Mouse (Mus musculus) liver, embryonic 16.5 days (tissue): ENCODE measurements around the gene Gm13277. TPM values are rescaled to one million over a fixed set of nuclear protein-coding genes. Genes with fewer than 3 reads are reported as not detected.
A peak's percentile ranks its signal among the peaks of the same experiment; 100 is the strongest.
"Not testable (repeated sequence)": the region's sequence is repeated elsewhere in the genome, so short reads cannot be mapped to it uniquely, and the experiment has no call there.

Experiments used
- ATAC-seq: fragments of 200-750 bp; cut with Nextera tagmentation; 2 replicates; pipeline ENCODE4 v1.8.0; 2017; ENCODE audit warnings: low read depth, mild to moderate bottlenecking, moderate number of reproducible peaks, moderate library complexity
- H3K27ac ChIP-seq: fragments of 300-500 bp; sonication (generic); 2 replicates; pipeline ENCODE4 v1.5.1; 2014; ENCODE audit warnings: mild to moderate bottlenecking, low read length
- H3K27me3 ChIP-seq: fragments of 300-500 bp; sonication (generic); 2 replicates; pipeline ENCODE4 v1.6.1; 2014; ENCODE audit warnings: low read depth, low read length, mixed read lengths; ENCODE audit not compliant: control insufficient read depth, insufficient read depth
- H3K36me3 ChIP-seq: fragments of 300-500 bp; sonication (generic); 2 replicates; pipeline ENCODE4 v1.6.1; 2014; ENCODE audit warnings: mild to moderate bottlenecking; ENCODE audit not compliant: control insufficient read depth, insufficient read depth
- H3K4me1 ChIP-seq: fragments of 300-500 bp; sonication (generic); 2 replicates; pipeline ENCODE4 v1.6.1; 2014; ENCODE audit warnings: low read depth, low read length, mixed read lengths; ENCODE audit not compliant: control insufficient read depth
- H3K4me2 ChIP-seq: fragments of 300-500 bp; sonication (generic); 2 replicates; pipeline ENCODE4 v1.6.1; 2014; ENCODE audit warnings: low read depth, low read length, mixed read lengths
- H3K4me3 ChIP-seq: fragments of 300-500 bp; sonication (generic); 2 replicates; pipeline ENCODE4 v1.5.1; 2014; ENCODE audit warnings: low read depth, mild to moderate bottlenecking, low read length
- H3K9ac ChIP-seq: fragments of 300-500 bp; sonication (generic); 2 replicates; pipeline ENCODE4 v1.6.1; 2014; ENCODE audit warnings: low read depth, low read length
- H3K9me3 ChIP-seq: fragments of 300-500 bp; sonication (generic); replicated peaks from 2 replicates; pipeline ENCODE4 v1.6.1; 2016; ENCODE audit warnings: low read length; ENCODE audit not compliant: control insufficient read depth
- WGBS: fragments of 180-500 bp; shearing (Covaris S2); extraction: QIAGEN DNeasy Blood & Tissue Kit; methylation state at CpG from one replicate; pipeline ENCODE4 v1.1.7; 2014; ENCODE audit not compliant: insufficient replicate concordance; 5-methylcytosine and 5-hydroxymethylcytosine counted together
- polyA plus RNA-seq: library from polyadenylated mRNA; unstranded; fragments of >200 nt; fragmentation: Nextera tagmentation; extraction: Ambion mirVana; gene quantifications from 2 replicates; pipeline ENCODE4 v1.2.1, GENCODE M21; 2015

Gene Gm13277
- not detected in 2 replicates for polyA plus RNA-seq

DNA sequence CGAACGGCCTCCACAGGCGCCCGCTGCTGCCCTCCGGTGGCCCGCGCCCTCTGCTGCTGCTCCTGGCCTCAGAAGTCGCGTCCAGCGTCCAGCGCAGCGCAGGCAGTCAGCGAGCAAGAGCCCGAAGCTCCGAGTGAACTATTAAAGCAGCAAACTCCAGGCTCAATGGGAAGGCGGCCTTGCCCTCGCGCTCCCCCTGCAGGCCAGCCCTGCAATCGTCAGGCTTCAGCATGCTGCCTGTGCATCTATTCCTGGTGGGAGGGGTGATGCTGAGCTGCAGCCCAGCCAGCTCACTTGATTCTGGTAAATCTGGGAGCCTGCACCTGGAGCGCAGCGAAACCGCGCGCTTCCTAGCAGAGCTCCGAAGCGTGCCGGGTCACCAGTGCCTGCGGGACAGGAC, at the start of gene Gm13277:
Gm13277 (plus strand) TSS at position 231 of the 400 bp plus-strand sequence.
- H3K36me3 ChIP-seq, H3K9ac ChIP-seq, H3K9me3 ChIP-seq, H3K27ac ChIP-seq, H3K27me3 ChIP-seq, H3K4me1 ChIP-seq, H3K4me2 ChIP-seq, H3K4me3 ChIP-seq, ATAC-seq: not testable (repeated sequence)
- 0% methylated on average over 1 of the region's 28 CpGs for WGBS

DNA sequence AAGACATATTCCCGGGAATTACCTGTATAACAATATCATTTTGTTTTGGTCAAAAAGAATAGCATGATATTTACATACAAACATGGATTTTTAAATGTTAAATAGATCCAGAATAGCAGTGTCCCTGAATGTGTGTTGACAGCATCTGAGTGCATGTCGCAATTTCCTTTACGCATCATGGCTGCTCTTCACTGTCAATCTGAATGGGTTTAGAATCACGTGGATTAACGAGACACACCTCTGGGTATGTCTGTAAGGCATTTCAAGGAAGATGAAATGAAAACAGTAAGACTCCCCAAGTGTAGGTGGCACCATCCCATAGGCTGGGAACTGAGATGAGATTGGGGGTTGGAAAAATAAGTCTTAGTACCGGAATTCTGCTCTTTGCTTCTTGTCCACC, 49.4 kb upstream of the Gm13277 start:
- Histone ChIP-seq H3K27ac (no peak overlapping the region), H3K27me3 (0 out of 2 replicates have a peak, but pooled peaks cover 2% of the 10 kb centered on the region), H3K4me3 (no peak overlapping the region), H3K4me2 (no peak overlapping the region), H3K9me3 (no peaks in the 10 kb centered on the region), H3K36me3 (no peaks in the 10 kb centered on the region), H3K4me1 (no peaks in the 10 kb centered on the region), H3K9ac (no peak overlapping the region)
- no peak for ATAC-seq
- 62% methylated on average over 6 of the region's 6 CpGs for WGBS

DNA sequence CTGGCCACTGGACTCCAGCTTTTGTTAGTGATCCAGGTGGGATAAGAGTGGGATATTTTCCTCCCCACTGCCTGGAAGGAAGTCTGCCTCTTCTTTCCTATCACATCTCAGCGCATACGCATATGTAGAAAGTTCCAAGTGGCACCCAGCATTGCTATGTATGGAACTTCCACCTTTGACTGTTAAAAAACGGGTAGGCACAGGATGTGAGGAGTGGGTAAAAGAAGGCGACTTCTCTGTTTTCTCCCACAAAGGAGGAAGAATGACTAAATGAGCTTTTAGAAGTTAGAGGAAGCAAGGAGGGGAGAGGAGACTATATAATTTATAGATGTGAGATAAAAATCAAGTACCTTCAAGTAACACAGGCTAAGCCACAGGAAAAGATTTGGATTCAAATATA, 47.0 kb upstream of the Gm13277 start:
- Histone ChIP-seq H3K4me3 (no peak overlapping the region), H3K27me3 (0 out of 2 replicates have a peak, but pooled peaks cover 1% of the 10 kb centered on the region), H3K4me2 (no peak overlapping the region), H3K36me3 (no peaks in the 10 kb centered on the region), H3K4me1 (no peaks in the 10 kb centered on the region), H3K9me3 (no peaks in the 10 kb centered on the region), H3K27ac (no peak overlapping the region), H3K9ac (no peak overlapping the region)
- no peak for ATAC-seq
- 27% methylated on average over 4 of the region's 4 CpGs for WGBS

DNA sequence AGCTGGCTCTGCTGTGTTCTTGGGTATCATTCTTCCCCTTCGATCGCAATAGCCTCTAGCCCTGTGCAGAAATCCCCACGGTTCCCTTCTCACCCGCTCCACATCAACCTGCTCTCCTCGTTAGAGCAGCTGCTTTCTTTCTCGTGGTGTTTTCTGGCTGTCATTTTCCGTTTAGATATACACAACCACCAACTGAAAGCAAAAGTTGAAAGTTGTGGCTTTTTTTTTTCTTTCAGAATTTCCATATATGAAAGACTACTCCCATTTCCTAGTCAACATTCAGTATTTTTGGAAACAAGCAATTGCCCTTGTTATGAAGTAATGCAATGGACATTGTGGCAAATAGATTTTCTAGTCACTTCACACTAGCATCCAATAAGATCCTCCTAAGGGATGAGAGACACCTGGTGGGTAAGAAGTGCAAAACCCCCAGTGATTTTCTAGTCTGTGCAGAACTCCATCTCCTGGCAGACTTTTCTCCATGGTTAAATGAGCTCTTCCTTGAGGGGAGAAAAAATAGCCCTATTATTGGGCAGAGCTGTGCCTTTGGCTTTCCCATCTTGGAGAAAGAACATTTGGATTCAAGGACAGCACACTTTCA, 45.6 kb upstream of the Gm13277 start:
- H3K36me3 ChIP-seq, result no peaks in the 10 kb centered on the region

DNA sequence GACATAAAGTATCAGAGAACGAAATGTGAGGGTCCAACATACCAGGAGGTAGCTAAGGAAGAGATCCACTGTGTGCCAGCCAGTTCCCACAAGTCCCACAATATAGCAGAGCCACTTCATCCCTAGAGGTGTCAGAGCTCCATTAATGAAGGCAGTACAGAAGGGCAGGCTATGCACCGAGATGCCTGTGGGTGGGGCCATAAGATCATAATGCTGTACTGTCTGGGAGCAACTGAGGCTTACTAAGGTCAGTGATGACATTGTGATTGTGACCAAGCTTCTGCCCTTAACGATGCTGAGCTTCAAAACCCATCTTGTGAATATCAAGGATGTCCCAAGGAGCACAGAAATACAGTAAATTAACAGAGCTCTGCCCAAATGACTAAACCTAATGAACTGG, 44.2 kb upstream of the Gm13277 start:
- no peak overlapping the region for H3K4me2 ChIP-seq
- no peak overlapping the region for H3K27ac ChIP-seq
- H3K4me3 ChIP-seq, result no peak overlapping the region
- H3K9ac ChIP-seq, result no peak overlapping the region
- no peaks in the 10 kb centered on the region for H3K4me1 ChIP-seq
- no peaks in the 10 kb centered on the region for H3K9me3 ChIP-seq
- WGBS, result 36% methylated on average over 3 of the region's 3 CpGs
- no peaks in the 10 kb centered on the region for H3K36me3 ChIP-seq
- no peaks in the 10 kb centered on the region for H3K27me3 ChIP-seq
- ATAC-seq, result no peak

More for the DNA sequence above, 45.6 kb upstream of the Gm13277 start:
- no peaks in the 10 kb centered on the region for H3K27me3 ChIP-seq
- no peaks in the 10 kb centered on the region for H3K9me3 ChIP-seq
- no peak overlapping the region for H3K4me3 ChIP-seq
- ATAC-seq, result no peak
- H3K4me1 ChIP-seq, result no peaks in the 10 kb centered on the region
- H3K27ac ChIP-seq, result no peak overlapping the region
- H3K9ac ChIP-seq, result no peak overlapping the region
- WGBS, result 42% methylated on average over 7 of the region's 7 CpGs
- no peak overlapping the region for H3K4me2 ChIP-seq

DNA sequence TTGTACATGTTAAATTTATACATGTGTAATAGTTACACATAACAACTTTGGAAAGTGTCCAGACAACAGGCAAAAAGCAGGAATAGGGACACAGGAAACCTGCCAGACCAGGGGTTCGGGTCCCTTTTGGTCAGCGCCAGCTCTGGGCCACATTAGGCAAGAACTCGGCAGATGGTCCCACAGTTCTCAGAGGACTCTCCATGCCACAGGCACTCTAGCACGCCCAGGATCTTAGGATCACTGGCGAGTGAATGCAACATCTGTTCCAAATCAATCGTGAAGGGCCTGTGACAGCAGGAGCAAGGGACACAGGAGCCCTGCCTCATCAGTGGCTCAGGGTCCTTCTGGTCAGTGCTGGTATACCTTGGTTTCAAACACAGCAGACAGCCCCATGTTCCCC, 38.5 kb upstream of the Gm13277 start:
- H3K27ac ChIP-seq, result no peak overlapping the region
- no peaks in the 10 kb centered on the region for H3K27me3 ChIP-seq
- H3K9me3 ChIP-seq, result no peaks in the 10 kb centered on the region
- WGBS, result 51% methylated on average over 6 of the region's 6 CpGs
- ATAC-seq, result no peak
- H3K4me1 ChIP-seq, result no peaks in the 10 kb centered on the region
- H3K4me3 ChIP-seq, result no peak overlapping the region
- H3K9ac ChIP-seq, result no peak overlapping the region
- no peaks in the 10 kb centered on the region for H3K36me3 ChIP-seq
- H3K4me2 ChIP-seq, result no peak overlapping the region

DNA sequence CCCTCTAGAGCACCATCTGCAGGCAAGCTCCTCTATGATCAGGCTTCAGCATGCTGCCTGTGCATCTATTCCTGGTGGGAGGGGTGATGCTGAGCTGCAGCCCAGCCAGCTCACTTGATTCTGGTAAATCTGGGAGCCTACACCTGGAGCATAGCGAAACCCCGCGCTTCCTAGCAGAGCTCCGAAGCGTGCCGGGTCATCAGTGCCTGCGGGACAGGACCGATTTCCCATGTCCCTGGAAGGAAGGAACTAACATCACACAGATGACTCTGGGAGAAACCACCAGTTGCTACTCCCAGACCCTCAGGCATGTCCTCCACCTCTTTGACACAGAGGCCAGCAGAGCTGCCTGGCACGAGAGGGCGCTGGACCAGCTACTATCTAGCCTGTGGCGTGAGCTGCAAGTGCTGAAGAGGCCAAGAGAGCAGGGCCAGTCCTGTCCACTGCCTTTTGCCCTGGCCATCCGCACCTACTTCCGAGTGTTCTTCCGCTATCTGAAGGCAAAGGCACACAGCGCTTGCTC, 33.6 kb upstream of the Gm13277 start, which contains the start of gene Gm13271:
Gm13271 (plus strand) TSS at position 51 of the 523 bp plus-strand sequence.
- H3K4me3 ChIP-seq, H3K4me2 ChIP-seq, H3K27me3 ChIP-seq, H3K9me3 ChIP-seq, H3K27ac ChIP-seq, H3K4me1 ChIP-seq, H3K9ac ChIP-seq, H3K36me3 ChIP-seq, ATAC-seq: not testable (repeated sequence)
- WGBS, result 67% methylated on average over 14 of the region's 15 CpGs

DNA sequence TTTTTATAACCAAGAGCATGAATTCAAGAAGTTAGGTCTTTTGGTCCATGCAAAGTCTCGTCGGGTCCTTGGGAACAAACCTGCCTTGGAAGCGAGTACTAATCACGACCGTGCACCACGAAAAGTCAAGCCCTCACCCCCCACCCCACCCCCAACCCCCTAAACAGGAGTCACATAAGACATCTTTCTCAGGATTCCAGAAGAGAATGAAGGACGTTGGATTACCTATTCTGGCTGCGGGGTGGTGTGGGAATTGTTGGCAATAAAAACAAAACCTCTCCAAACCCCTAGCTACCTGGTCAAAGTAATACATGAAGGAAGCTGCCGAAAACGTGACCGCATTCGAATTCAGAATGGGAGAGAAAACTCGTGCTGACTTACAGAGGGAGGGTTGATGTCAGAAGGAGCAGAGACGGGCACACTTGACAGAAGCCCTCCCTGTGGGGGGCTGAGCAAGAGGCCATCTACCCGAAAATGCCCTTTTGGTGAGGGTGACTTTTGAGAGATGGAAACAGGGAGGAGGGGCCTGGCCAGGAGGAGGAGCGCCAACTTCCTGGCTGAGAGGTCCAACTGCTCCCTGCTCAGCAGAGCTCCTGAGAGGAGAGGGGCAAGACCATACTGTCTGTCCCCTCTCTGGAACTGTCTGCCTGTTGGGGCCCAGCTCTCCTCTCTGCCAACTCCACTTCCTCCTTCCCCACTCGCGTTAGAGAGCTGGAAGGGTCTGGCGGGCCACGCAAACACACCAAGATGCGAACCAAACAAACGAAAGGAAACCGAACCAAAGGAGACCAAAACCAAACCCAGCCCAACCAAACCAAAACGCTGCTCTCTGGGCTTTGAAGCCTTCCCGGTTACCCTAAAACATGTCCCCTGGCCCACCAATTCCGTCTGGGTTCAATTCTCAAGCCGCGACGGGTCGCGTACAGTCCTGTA, 31.6 kb upstream of the Gm13277 start:
- Histone ChIP-seq H3K4me3 (peak overlapping the region; percentile 66), H3K9ac (peak overlapping the region; percentile 65), H3K27ac (peak overlapping the region; percentile 84), H3K4me2 (peak overlapping the region; percentile 84)
- not testable (repeated sequence) for ATAC-seq, H3K36me3 ChIP-seq, H3K9me3 ChIP-seq, H3K27me3 ChIP-seq, H3K4me1 ChIP-seq
- 10% methylated on average over 28 of the region's 31 CpGs for WGBS

DNA sequence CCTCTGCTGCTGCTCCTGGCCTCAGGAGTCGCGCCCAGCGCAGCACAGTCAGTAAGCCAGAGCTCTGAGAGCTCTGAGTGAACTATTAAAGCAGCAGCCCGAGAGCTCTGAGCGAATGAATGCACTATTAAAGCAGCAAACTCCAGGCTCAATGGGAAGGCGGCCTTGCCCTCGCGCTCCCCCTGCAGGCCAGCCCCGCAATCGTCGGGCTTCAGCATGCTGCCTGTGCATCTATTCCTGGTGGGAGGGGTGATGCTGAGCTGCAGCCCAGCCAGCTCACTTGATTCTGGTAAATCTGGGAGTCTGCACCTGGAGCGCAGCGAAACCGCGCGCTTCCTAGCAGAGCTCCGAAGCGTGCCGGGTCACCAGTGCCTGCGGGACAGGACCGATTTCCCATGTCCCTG, 30.8 kb upstream of the Gm13277 start:
- WGBS, result under 1% methylated on average over 12 of the region's 21 CpGs
- H3K4me2 ChIP-seq, result peak overlapping the region; percentile 84
- not testable (repeated sequence) for H3K4me1 ChIP-seq, H3K36me3 ChIP-seq, H3K9me3 ChIP-seq, H3K27me3 ChIP-seq
- ATAC-seq, result peak; percentile 100
- peak overlapping the region; percentile 65 for H3K9ac ChIP-seq
- peak overlapping the region; percentile 66 for H3K4me3 ChIP-seq
- peak overlapping the region; percentile 84 for H3K27ac ChIP-seq
